Mouse (Mus musculus) heart, adult 2 months (tissue): ENCODE data around the gene Cd244a.

Experiments
- CTCF ChIP-seq: fragments of 200-600 bp; IDR thresholded peaks from 2 replicates; pipeline ENCODE4 v1.8.1; 2022; ENCODE audit warnings: antibody characterized with exemption, mild to moderate bottlenecking, moderate library complexity
- POLR2A ChIP-seq: fragments of 200-500 bp; IDR thresholded peaks from 2 replicates; pipeline ENCODE4 v1.6.1; 2011; ENCODE audit warnings: mild to moderate bottlenecking, low read depth, low read length, control low read depth; ENCODE audit not compliant: insufficient read depth

- no peak for TF ChIP-seq CTCF
- no peak for TF ChIP-seq POLR2A
Observed at GRCm38 (mm10) chr1:171630912-171631311, 71.9 kb downstream of the Cd244a start.
